Mouse (Mus musculus) urinary bladder, adult 18-20 months (tissue): ENCODE data around the gene Prune1.

Experiments
- DNase-seq, 2 experiments: peaks; one replicate each; pipeline ENCODE4 v3.0.0; 2022; ENCODE audit warnings: low spot score in 2 of 2, mixed read lengths in 2 of 2

The Prune1 gene

GRCm38 (mm10) chr3:95306244-95306643 is 24.4 kb upstream of the Prune1 start:
- DNase-seq: no peak

- DNase-seq: no peak
These were observed 19.4 kb upstream of the Prune1 start for GRCm38 (mm10) chr3:95301204-95301796.

GRCm38 (mm10) chr3:95298018-95298417 is 16.1 kb upstream of the Prune1 start:
- DNase-seq: no peak

GRCm38 (mm10) chr3:95296103-95296469 is 14.2 kb upstream of the Prune1 start:
- no peak for DNase-seq

DNA sequence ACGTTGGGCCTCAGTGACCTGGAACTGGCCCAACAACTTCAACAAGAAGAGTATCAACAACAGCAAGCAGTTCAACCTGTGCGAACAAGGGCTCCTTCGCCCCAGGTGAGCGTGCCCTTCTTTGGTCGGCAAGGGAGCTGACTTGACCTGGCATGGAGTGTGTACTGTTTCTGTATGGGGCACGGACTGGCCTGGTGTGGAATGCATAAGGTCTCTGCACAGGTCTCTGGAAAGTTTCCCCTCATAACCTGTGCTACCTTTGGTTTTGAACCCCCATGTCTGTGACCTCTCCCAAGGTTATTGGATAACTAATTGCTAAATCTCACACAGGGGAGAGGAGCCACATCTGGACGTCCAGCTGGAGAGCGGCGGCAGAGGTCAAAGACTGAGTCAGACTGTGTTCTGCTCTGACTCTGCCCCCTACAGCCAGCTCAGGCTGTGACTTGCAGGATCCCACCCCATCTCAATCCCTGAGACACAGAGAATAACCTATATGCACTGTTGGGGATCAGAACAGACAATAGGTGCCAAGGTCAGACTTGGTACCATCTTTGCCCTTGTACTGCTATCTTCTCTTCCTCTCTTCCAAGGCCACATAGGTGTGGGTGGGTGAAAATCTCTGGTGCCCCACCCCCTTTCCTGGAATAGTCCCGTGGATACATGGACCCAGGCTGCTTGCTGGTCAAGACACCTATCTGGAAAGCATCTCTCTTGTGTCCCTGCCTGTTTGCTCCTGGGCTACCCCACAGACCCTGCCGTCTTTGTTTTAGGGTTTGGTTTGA is 13.6 kb upstream of the Prune1 start:
- DNase-seq: no peak

- DNase-seq: no peak
These were observed 12.8 kb upstream of the Prune1 start for GRCm38 (mm10) chr3:95294718-95295117.

DNA sequence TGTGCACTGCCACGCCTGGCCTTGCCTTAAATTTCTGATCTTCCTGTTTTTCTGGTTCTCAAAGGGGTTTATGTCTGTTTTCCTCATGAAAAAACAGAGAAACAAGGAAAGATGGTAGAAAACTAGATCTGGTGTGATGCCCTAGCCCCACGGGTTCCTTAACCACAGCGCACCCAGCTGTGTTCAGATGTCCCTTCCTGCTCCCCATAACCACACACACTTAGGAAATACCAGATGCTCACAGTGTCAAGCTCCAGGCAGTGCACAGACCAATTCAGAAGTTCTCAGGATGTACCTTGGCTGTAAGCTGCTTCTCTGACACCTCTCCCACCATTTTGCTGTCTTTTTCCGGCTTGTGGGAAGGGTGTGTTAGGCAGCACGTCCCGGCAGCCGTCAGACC is 12.4 kb upstream of the Prune1 start:
- no peak for DNase-seq

- no peak for DNase-seq
These were observed 11.7 kb upstream of the Prune1 start for GRCm38 (mm10) chr3:95293537-95293936.

DNA sequence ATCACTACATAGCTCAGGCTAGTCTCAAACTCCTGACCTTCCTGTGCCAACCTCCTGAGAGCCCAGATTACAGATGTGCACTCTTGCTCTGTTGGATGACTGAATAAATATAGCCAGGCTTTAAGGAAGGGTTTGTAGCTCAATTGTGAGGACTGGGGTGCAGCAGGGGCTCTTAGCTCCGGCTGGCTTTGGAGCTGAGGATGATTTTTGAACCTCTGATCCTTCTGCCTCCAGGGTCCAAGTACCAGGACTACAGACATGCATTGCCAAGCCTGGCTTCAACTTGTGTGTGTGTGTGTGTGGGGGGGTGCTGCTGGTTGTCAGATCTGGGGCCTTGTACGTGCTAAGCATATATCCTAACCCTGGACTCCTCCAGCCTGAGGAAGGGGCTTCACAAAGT is 11.0 kb upstream of the Prune1 start:
- DNase-seq: no peak

DNA sequence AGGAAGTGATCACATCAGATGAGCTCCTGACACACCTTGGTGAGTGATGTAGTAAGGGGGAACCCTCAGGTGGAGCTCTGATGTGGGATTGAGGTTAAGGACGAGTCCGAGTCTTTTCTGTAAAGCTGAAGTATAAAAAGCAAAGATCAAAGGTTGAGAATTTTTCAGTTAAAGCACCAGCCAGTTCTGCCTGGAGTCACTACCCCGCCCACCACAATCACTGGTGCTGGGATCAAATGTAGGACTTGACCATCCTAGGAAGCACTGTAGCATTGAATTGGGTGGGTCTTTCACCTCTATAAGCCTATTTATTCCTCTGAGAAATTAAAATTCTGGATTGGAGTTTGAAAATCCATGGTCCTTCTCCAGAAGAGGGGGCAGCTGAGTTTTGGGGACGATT is 9.2 kb upstream of the Prune1 start:
- no peak for DNase-seq

DNA sequence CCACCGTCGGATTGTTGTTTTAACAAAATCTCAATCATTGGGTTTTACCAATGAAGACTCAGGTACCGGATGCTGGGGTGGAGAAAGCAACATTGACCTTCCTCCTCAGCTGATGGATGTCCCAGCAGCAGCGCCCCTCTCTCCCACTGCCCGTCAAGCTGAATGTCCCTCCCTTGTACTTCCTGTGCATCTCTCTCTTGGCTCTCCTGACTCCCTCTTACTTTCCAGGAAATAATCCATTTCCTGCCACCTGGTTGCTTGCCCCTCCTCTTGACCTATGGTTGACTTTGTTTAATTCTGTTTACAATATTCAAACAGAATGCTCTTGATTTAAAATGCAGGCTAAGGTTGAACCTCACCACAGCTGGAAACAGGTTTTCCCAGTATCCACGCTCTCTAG is 8.3 kb upstream of the Prune1 start:
- DNase-seq: no peak

- no peak for DNase-seq
These were observed 7.5 kb upstream of the Prune1 start for GRCm38 (mm10) chr3:95289419-95289818.

DNA sequence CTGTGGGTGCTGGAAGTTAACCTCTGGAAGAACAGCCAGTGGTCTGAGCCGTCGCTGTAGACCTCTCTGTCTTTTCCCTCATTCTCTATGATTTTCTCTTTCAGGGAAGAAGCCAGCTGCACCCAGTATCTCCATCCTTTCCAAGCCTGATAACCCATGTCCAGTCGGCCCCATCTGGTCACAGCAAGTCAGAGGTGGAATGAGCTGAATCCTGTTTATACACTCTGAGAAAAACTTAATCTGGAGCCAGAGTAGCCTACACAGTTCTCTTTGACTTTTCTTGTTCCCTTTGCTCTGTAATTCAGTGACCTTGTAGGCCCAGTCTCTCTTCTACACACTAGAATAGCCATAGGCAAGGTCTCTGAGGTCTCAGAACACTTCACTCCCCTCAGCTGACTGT is 5.7 kb upstream of the Prune1 start:
- DNase-seq: no peak

DNA sequence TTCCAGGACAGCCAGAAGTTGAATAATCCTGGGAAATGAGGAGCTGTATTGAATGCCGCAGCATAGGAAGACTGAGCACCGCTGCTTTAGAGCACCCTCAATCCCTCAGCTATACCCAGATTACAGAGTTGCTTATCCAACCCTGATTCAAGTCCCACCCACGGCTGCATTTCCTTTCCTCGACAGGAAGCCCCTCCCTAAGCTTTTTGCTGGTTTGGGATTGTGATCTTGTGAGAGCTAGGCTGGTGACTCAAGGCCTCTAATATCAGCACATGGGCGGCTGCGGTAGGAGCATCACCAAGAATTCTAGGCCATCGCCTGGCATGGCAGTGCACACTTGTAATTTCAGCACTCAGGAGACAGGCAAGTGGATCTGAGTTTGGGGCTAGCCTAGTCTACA is 4.6 kb upstream of the Prune1 start:
- no peak for DNase-seq

DNA sequence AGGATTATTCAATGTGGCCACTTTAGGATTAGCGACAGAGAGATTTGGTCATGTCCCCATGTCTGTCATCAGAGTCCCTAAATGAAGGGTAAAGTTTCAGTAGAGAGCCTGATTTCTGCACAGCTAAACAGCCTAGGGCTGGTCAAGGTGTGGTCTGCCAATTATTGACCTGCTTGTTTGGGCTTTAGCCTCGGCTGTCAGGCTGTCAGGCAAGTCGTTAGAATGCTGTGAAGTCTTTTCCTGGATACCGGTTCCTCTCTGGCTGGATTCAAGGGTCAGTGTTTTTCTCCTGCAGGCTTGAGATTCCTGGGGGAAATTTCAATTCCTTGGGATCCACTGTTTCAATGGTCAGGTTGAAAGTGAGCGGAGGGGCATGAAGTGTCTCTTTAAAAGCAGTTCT is 4.1 kb upstream of the Prune1 start:
- DNase-seq: no peak

DNA sequence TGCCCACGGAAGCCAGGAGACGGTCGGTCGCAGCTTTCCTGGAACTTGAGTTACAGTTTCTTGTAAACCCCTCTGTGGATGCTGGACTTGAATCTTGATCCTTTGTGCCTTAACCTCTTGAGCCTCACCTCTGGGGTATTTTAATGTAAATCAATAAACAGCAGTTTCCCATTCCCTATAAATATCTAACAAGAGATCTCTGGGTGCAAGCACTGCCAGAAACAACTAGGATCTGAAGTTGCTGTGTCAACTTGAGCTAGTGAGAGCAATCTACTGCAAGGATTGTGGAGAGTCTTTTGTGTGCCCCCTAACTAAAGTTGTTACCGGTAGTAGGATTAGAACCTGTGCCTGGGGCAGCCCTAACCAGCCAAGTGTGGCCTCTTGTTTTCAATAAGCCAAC is 3.5 kb upstream of the Prune1 start:
- no peak for DNase-seq

DNA sequence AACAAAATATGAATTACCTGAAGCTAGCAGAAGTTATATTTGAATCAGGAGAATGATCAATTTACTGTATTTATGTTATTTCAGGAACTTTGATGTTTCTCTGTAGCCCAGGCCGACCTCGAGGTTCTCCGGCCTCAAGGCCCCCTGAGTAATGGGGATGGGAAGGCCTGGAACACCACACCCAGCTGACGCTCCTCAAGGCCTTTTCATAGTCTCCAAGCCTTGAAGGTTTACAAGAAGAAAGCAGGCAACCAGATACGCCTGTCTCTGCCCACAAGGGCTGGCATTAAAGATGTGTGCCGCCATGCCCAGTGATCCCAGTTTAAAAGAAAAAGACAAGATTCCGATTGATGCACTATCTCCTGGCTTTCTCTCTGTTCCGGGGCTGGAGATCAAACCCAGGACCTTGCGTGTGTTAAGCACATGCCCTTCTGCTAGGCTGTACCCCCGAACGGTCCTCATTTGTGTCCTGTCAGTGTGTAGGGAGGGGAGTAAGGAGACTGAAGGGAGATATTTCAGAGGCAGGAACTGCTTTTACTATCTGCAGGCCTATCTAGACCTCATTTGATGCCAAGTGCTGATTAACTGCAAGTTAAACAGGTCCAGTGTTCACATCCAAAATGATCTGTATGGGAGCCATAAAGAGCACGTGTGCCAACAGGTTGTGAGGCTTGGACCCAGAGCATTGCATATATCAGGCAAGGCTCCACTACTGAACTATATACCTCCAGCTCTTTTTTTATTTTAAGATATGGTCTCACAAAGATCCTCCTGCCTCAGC is 2.8 kb upstream of the Prune1 start:
- DNase-seq: peak in 1 of 2 experiments; percentile 34

DNA sequence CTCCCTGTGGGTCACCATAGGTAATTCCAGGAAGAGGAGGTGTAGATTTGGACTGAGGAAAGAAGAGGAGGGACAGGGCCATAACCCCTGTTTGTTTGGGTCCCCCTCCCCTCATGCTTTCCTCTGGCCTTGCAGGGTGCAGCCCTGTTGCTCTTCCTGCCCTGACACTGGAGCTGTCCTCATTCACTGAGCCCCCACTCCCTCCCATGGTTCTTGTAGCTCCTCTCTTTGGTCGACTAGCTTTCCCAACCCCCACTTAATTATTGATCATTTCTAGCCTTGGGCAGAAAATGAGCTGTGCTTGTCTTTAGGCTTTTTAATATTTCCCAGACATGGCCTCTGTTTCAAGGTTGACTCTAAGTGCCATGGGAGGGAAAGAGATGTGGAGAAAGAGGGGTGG is 2.2 kb upstream of the Prune1 start:
- no peak for DNase-seq

DNA sequence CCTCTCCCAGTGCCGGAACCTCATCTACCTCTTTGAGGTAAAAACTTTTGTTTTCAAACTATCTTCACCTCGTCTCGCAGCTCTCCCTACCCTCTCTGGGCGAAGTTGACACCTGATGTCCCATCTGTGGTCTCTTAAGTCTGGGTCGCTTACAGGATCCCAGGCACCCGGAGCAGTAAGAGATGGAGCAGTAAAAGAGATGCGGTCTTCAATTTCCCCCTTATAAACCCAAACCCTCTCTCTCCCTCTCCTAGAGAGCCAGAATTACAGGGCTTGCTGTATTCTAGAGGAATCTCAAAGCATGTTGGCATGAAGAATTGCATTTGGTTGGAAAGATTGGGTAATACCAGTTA is 1.7 kb upstream of the Prune1 start:
- DNase-seq: no peak

GRCm38 (mm10) chr3:95282865-95283588 is 1.2 kb upstream of the Prune1 start:
- DNase-seq: peak; percentile 73 to 78

GRCm38 (mm10) chr3:95282381-95282864 is 547 bp upstream of the Prune1 start:
- peak in 1 of 2 experiments; percentile 39 for DNase-seq

- no peak for DNase-seq
These were observed 1.1 kb downstream of the Prune1 start for GRCm38 (mm10) chr3:95280747-95281146.
